11 mouse cellular contexts compared by ENCODE assay signal in the genomic region with DNA sequence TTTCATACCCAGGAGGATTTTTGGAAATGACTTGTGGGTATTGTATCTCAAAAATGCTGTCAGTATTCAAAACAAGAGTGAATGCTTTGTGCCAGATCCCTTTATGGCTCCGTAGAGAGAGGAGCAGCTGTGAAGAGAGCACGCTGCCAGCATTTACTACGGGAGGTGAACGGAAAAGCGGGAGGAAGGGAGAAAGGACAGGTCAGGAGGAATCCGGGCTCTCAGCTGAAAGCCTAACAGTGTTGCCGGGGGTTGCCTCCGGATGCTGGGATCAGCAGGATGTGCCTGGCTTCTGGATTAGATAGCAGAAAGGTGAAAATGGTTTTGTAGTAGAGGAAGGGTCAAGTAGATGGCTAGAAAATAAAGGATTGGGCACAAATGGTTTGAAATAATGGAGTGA. TPM values are rescaled to one million over a fixed set of nuclear protein-coding genes. Genes with fewer than 3 reads are reported as not detected.
DNase-seq lines count a peak whose midpoint lies in the region.
"Had no signal": no experiment of that assay in that cellular context is flagged by ENCODE, and none has a peak within 500 bp of the region (broad histone marks: within the 10 kb centered on the region; RNA-seq: fewer than 3 reads in every experiment).

No protein-coding gene starts in this region.

- peak; percentile 25 for DNase-seq in heart, postnatal 4 days
- no peak for DNase-seq in heart, postnatal 36 days
- peak; percentile 71 for DNase-seq in brain, adult 2 months (ENCODE audit: low read depth, low spot score)
- DNase-seq in cerebellum, adult 11 months = peak; percentile 47
- peak; percentile 44 to 52 for DNase-seq in cerebellum, postnatal 36 days
- no peak for DNase-seq in adrenal gland, adult 8-10 months
- no peak for DNase-seq in thymus, postnatal 36 days
- DNase-seq: gastrocnemius, postnatal 25 days; lung, adult 2 months; right cerebral cortex, postnatal 25 days; thymus, adult 2 months had no signal

- intact Hi-C loops in heart, postnatal 36 days (cut with DNase I) = no loop called here

RNA-seq across cellular contexts. Expression of a gene that starts 11.6 kb away (rescaled TPM):
- total RNA-seq in heart, postnatal 4 days (2021) = 10 to 100 TPM; 30.0 TPM
- total RNA-seq in heart, postnatal 36 days (2021) = 10 to 100 TPM; 16.5 to 18.5 TPM
- 10 to 100 TPM; 81.6 to 96.2 (median 89.6) TPM for total RNA-seq in adrenal gland, adult 8-10 months (2022)

Comparison
In these comparisons a context has a peak if more than half of its experiments do, and no peak if none do; other contexts are left out.
1. DNase-seq: peak in heart, postnatal 4 days (single experiment), brain, adult 2 months (single experiment), cerebellum, adult 11 months (single experiment) and cerebellum, postnatal 36 days (2 of 2); none in heart, postnatal 36 days (0 of 2), adrenal gland, adult 8-10 months (single experiment) and thymus, postnatal 36 days (0 of 2).